Mouse (Mus musculus) testis, adult 10 weeks (tissue): ENCODE results near the gene Obp2b. TPM values are rescaled to one million over a fixed set of nuclear protein-coding genes. Genes with fewer than 3 reads are reported as not detected.

Source experiments
- polyA plus RNA-seq: library from polyadenylated mRNA; stranded (reverse); fragments of 350-450 nt; fragmentation: Illumina TruSeq; extraction: RNeasy Lipid Tissue Mini Kit (QIAGEN cat#74804); gene quantifications from one replicate; pipeline ENCODE4 v1.2.3, GENCODE M21; 2014; ENCODE audit warnings: low read depth, low replicate concordance

The Obp2b gene
- polyA plus RNA-seq, result not detected

GRCm38 (mm10) chr2:25736709-25737108 is at the start of gene Obp2b:
Gene Obp2b, plus strand, starts transcription at chr2:25737009.

GRCm38 (mm10) chr2:25699743-25700142 is 37.1 kb upstream of the Obp2b start, which contains the start of gene Obp2a:
Gene Obp2a, plus strand, starts transcription at chr2:25700043.

GRCm38 (mm10) chr2:25706643-25707481 is 29.9 kb upstream of the Obp2b start, which contains the start of gene Bmyc:
Gene Bmyc, plus strand, starts transcription at chr2:25706739.

GRCm38 (mm10) chr2:25765269-25765668 is 28.5 kb downstream of the Obp2b start, which contains the start of gene Lcn3:
Gene Lcn3, plus strand, starts transcription at chr2:25765569.

GRCm38 (mm10) chr2:25776717-25777116 is 39.9 kb downstream of the Obp2b start, which contains the start of gene Lcn11:
Gene Lcn11, plus strand, starts transcription at chr2:25777017.

GRCm38 (mm10) chr2:25781957-25782356 is 45.1 kb downstream of the Obp2b start, which contains the start of gene Gm13539:
Gene Gm13539, plus strand, starts transcription at chr2:25782257.

Other genes with a start within 250 kb of the Obp2b start
- not detected for gene Lcn12, start 243.1 kb upstream of the Obp2b start, polyA plus RNA-seq
- 6.6 TPM for gene Fbxw5, start 236.3 kb upstream of the Obp2b start, polyA plus RNA-seq
- 7.9 TPM for gene C8g, start 235.3 kb upstream of the Obp2b start, polyA plus RNA-seq
- 1.1 TPM for gene Traf2, start 190.1 kb upstream of the Obp2b start, polyA plus RNA-seq
- 3.7 TPM for gene Edf1, start 179.2 kb upstream of the Obp2b start, polyA plus RNA-seq
- 1.2 TPM for gene Mamdc4, start 162.2 kb upstream of the Obp2b start, polyA plus RNA-seq
- gene Phpt1, start 161.8 kb upstream of the Obp2b start, polyA plus RNA-seq, result 3.4 TPM
- not detected for gene Ajm1, start 155.3 kb upstream of the Obp2b start, polyA plus RNA-seq
- 25.0 TPM for gene Rabl6, start 128.5 kb upstream of the Obp2b start, polyA plus RNA-seq
- gene Ccdc183, start 119.3 kb upstream of the Obp2b start, polyA plus RNA-seq, result 88.5 TPM
- gene Tmem141, start 115.0 kb upstream of the Obp2b start, polyA plus RNA-seq, result 2.3 TPM
- not detected for gene Fcna, start 109.0 kb upstream of the Obp2b start, polyA plus RNA-seq
- not detected for gene Lcn8, start 83.9 kb upstream of the Obp2b start, polyA plus RNA-seq
- gene Lcn5, start 79.1 kb upstream of the Obp2b start, polyA plus RNA-seq, result not detected
- not detected for gene Lcn6, start 60.2 kb upstream of the Obp2b start, polyA plus RNA-seq
- gene Lcn10, start 54.3 kb upstream of the Obp2b start, polyA plus RNA-seq, result not detected
- not detected for gene Obp2a, start 37.0 kb upstream of the Obp2b start, polyA plus RNA-seq
- 1.2 TPM for gene Bmyc, start 30.3 kb upstream of the Obp2b start, polyA plus RNA-seq
- gene Lcn3, start 28.6 kb downstream of the Obp2b start, polyA plus RNA-seq, result not detected
- gene Lcn11, start 40.0 kb downstream of the Obp2b start, polyA plus RNA-seq, result not detected
- gene Gm13539, start 45.2 kb downstream of the Obp2b start, polyA plus RNA-seq, result 3.1 TPM
- gene Glt6d1, start 78.8 kb downstream of the Obp2b start, polyA plus RNA-seq, result 58.7 TPM
- gene Lcn9, start 86.1 kb downstream of the Obp2b start, polyA plus RNA-seq, result not detected
- gene Sohlh1, start 110.2 kb downstream of the Obp2b start, polyA plus RNA-seq, result not detected
- 0.46 TPM for gene Kcnt1, start 126.7 kb downstream of the Obp2b start, polyA plus RNA-seq
- 180 TPM for gene Camsap1, start 246.3 kb downstream of the Obp2b start, polyA plus RNA-seq